Mouse (Mus musculus): ENCODE measurements at regions not wholly inside any gene's neighbourhood (a gene's known extent, or its start where the extent isn't known, plus 50 kb on each side); places are given as distances from the start of the nearest gene placed in this dataset.

DNA sequence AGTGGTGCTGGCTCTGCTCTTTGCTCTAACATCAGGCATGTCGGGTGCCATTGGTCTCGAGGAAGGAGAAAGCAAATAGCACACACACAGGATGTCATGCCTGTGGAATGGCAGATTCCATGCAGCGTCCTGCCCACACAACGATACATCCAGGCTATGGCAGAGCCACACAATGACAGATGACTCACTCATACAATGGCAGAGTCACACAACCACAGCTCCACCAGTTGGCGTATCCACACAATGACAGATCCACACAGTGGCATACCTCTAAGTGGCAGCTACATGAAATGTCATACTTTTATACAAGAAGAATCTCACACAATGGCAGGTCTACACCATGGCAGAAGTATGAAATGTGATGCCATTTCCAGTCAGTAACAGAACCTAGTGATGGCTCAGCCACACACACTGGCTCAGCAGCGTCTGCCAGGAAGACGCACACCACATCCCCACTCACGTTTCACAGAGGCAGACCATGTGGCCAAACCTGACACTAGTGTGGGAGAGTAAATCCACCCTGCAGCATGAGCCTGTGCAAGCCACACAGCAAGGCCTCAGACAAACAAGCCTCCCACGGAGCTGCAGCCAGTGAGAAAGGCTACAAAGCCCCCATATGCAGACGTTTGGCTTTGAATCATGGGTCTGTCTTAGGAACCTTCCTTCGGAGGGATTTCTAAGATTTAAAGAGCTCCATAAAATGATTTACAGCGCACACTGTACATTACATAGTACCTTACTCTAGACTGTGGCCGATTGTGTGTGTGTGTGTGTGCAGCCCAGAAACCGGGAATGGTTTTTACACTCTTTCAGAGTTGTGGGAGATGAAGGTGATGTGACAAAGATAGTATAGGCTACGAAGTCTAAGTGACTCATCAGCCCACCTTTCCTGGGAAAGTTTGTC, 104.0 kb upstream of the Myo10 start:
- DNase-seq: no peak
- intact Hi-C loops (cut with DNase I): no loop called here

DNA sequence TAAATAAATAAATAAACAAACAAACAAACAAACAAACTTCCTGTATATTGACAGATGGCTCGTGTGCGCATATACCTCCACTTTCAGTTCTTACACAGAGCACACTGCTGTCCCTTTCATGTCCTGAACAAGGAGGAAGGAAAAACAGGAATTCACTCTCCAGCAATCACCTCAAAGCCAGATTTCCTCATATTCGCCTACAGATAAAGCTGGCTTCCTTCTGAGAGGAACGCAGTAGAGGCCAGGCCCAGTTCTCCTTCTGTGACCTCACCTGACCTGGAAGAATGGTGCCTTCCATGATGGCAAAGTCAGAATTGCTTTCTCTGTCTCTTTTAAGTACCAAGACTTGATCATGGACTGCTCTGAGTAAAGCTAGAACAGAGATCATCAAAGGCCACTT, 98.1 kb upstream of the Myo10 start:
- intact Hi-C loops (cut with DNase I): no loop called here
- DNase-seq: no peak

DNA sequence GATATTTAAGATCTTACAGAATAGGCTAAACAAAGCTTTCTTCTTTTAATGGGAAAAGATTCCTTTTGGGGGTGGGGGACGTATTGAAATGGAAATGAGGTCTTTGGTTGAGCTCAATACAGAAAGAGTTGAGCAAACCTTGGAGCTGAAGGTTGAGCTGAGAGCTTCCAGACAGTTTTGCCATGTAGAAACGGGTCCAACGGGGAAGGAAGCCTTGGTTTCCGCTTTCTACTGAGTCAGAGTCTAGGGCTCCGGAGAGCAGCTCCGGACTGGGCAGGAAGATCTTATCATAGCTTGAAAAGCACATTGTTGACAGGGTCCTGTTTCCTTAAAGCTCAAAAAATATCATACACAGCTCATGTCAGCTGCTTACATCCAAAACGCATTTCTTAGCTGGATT, 97.0 kb upstream of the Myo10 start:
- DNase-seq: no peak
- intact Hi-C loops (cut with DNase I): no loop called here

DNA sequence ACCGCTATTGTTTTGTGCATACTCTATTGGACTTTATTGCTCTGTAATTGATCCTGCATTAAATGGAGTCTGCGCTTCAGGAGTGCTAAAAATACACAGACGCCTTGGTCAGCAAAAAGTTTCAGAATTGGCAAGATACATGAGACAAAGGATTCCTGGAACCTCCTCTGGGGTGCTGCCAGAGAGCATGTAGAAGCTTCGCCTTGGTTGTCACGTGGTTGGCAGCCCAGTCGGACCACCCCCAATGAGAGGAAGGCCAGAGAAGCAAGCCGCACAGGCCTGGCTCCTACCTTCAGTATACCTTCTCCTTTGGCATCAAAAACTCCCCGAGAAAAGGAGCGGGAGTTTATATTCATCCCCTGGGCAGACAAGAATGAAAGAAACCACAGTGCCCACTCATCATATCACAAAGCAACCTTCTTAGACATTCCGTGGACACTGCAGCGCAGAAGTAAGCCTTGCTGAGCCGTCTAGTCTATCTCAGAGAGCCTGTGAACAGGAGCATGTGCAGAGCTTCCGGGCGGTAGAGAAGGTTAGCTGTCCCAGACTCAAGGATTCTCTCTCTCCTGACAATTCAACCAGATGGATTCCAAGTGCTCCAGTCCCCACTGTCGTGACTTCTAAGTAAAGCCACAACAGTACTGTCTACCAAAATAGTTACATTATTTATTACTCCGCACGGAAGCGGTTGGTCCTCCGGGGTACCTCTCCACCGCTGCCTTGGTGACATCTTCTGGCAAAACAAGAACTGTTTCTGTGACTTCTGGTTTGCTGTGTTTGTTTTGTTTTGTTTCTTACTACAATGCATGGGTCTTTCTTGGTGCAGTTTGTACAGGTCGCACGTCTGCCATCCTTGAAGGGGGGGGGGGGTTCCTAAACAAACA, 85.6 kb upstream of the Myo10 start:
- intact Hi-C loops (cut with DNase I): no loop called here
- DNase-seq: peak in 1 of 2 experiments; percentile 10

DNA sequence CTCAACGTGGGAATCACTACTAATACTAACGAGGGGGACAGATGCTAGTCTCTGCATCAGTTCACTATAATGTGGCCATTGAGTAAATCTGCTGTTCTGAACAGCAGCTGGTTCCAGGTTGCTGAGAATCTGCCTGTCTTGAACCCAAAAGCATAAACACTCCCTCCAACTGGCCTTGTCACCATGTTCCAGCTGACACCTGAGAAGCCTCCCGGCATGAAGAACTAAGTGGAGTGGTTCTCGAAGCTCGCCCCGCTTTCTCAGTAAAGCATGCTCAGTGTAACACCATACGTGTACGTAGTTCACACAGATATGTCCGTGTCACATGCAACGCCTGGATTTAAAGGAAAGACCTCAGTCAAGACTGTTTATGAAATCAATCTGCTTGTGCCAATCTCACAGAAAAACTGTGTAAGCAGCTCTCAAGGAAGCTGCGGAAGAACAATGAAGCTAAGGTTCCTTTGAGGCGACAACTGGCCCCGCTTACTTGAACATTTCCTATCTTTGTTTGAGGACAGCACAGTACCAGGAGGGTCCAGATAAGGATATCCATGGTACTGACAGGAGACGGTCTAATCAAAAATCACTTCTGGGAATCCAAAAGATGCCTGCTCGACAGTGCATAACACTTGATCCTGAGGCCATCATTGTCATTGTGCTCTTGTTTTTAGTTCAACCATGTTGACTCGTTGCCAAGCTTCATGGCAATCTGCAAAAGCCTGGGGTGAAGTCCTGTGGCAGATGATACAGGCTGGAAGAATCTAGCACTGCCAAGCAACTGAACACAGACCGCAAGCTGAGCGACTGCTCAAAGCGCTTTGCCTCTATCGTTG, 82.8 kb upstream of the Myo10 start:
- intact Hi-C loops (cut with DNase I): no loop called here
- peak in 1 of 2 experiments; percentile 12 for DNase-seq

DNA sequence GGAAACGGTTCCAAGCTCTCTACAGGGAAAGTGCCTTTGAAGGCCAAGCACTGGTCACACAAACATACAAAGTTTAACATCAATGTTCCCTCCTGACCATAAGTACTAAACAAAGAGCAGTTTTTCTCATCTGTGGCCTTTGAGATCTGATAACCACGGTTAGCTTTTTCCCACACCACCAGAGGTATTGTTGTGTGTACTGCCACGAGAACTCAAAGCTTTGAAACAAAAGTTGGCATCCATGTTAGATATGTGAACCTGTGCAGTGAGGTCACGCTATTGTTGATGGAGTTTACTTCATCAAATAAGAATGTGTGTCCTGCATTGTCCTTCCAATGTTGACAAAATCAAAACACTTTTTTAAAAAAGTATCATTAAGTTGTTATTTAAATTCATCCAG, 79.9 kb upstream of the Myo10 start:
- intact Hi-C loops (cut with DNase I): no loop called here
- no peak for DNase-seq

DNA sequence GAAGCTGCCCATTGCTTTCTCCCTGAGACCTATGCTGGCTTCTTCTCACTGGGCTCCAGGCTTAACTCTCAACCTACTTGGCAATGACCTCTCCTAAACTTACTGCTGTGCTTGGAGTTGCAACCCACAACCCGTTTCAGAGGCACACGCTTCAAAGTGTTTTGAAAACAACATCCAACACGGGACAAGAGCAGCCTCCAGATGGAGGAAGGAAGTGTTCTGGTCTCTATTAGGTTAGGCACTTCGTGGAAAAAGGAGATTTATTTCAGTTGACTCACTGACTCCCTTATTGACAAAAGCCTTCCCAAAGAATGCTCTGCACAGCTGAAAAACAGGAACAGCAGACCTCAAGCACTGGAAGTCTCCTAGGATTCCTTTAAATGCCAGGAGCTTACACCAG, 76.1 kb upstream of the Myo10 start:
- intact Hi-C loops (cut with DNase I): no loop called here
- no peak for DNase-seq

DNA sequence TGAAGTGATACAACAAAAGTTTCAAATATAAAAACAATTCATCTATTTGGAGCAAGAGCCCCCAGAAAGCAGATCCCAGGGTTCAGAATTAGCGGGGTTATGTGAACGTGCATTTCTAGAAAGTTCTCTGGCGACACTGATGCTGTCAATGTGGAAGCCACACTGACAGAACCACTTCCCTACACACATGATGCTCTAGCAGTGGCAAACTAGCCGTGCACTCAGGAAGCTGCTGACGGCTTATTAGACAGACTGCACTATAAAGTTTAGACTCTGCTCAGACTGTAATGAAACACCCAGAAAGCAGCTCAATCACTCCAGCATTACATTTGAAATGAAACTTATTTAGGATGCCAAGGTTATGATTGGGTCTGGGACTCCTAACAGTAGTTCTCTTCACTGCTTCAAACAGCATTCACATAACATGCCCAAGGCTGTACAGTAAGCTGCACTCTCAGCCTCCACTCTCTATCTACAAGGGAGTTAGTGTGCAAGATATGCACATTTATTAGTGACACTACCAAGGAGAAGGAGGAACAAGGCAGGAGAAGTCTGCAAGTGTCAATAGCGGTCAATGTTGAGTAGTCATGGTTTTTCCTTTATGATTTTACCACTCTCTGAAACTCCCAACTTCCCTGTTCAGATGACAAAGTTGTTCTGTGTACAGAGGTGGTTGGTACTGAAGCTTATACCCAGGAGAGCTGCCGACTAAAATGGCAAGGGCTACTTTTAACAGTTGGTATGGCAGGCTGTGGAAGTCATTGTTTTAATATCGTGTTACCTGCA, 71.9 kb upstream of the Myo10 start:
- DNase-seq: no peak
- intact Hi-C loops (cut with DNase I): no loop called here

DNA sequence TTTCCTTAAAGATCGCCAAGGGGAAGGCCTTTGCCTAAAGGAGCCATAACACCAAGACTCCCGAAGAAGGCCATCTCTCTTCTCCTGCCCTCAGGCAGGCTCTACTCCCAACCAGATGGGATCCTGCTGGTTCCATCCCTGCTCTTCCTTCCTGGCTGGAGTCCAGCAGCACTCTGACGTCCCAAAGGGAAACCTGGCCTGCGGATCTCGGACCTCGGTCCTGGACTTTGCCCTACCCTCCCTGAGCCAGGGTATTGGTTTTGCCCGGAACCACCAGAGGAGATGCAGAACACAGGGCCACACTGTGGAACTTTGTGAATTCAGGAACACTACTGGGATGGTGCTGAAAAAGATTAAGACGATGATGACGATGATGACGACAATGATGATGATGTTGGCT, 67.4 kb upstream of the Myo10 start:
- no peak for DNase-seq
- intact Hi-C loops (cut with DNase I): no loop called here

DNA sequence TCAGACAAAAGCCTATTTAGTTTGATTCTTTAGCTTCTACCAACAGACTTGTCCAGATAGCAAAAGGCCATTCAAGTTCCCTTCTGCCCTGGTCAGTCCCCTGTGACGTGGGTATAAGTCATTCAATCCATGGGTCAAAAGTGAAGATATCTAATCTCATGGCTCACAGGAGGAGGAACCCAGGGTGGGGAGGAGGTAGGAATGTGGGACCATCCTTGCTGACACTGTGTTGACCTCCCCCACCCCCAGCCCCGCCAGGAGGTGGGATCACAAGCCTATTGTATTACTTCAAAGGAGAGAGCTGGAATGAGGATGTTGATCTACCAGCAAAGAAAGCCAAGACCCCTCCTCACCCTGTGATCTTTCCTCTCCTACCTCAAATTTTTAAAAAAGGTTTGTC, 66.5 kb upstream of the Myo10 start:
- no peak for DNase-seq
- intact Hi-C loops (cut with DNase I): no loop called here

DNA sequence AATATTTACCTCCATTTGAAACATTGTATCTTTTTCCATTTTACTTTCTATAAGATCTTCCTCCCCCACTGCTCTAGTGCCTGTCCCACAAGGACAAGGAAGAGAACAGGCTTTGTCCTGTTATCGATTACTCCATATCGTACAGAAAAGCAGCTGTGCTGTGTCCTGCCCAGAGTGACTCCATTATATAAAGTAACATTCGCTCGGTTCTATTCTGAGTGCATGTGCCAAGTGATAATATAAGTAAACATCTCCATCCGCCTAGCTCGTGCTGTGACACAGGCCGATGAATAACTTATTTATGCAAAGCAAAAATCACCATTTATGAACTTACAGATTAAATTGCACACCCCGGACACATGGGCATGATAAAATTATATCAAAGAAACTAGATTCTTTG, 64.8 kb upstream of the Myo10 start:
- intact Hi-C loops (cut with DNase I): no loop called here
- DNase-seq: no peak

DNA sequence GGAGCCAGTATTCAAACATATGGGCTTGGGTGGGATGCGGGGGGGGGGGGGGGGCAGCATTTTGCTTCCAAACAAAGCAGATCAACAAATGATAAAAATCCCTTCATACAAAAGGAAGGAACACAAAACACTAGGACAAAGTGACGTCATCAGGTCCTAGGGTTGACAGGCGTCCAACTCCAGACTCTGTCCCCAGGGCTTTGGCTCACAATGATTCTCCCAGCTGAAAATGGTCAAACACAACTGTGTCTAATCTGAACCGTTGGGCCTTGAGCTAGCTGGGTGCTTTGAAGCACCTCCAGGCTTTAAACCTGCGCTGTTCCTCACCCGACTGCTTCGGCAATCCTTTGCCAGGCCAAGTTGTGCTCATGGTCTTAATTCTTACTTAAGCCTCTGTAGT, 64.1 kb upstream of the Myo10 start:
- DNase-seq: peak; percentile 25 to 31
- intact Hi-C loops (cut with DNase I): no loop called here

DNA sequence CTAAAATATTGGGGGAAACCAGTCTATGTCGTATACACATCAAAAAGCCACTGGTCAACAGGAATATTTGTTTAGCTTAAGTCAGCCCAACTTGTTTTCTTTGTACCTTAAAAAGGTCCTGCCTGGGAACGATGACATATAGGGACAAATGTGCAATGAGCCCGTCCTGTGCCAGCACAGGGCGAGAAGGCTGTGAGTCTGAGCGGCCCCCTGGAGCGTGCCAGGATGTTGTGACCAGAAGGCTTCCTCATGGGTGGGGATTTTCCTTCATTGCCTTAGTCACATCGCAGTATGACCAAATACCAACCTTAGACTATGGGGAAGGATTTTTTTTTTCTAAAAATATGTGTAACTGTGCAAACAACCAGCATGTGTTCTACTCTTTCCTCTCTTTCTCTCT, 58.7 kb upstream of the Myo10 start:
- DNase-seq: no peak
- intact Hi-C loops (cut with DNase I): no loop called here

DNA sequence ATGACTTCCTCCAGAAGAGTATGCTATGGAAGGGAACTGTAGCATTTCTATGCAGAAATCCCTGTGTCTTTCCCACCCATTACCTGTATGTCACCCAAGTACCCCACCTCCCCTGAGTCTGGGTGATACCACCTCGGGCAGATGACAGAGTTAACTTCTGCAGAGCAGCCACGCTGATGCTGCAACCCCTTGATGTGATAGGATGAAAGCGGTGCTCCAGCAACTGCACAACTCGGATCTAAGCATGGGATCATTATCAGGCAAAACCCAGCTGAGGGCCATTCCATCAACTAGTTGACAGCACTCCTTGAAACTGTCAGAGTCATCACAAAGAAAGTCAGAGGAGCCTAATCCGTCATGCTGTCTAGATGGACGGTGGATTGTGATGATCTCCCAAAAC, 49.8 kb upstream of the Myo10 start:
- DNase-seq: no peak
- intact Hi-C loops (cut with DNase I): no loop called here

All from heart, postnatal 14 days (tissue).